Mouse (Mus musculus): ENCODE data around the gene Pea15a. TPM values are rescaled to one million over a fixed set of nuclear protein-coding genes. Genes with fewer than 3 reads are reported as not detected.

The Pea15a gene
- total and polyA plus RNA-seq, 3 experiments: 15.6 to 50.6 (median 23.7) TPM

GRCm38 (mm10) chr1:172207111-172207584 is 544 bp upstream of the Pea15a start (continued):
- TF ChIP-seq JUND (conservative IDR thresholded peaks at IDR 0.05; ENCODE audit: low read depth, low read length) (no peak; the same call in 1 of the 2 replicates), GABPA (IDR thresholded peaks at IDR 0.05; ENCODE audit: insufficient replicate concordance, low read depth, low read length) (no peak)

- peaks cover 16 to 48% of the 10 kb centered on the region in 2 experiments for H3K36me3 ChIP-seq (replicated peaks in 1 of 2; ENCODE audit: control insufficient read depth in 1 of 2, insufficient read depth in 1 of 2, low read length in 1 of 2)
- H3K9me3 ChIP-seq (replicated peaks; ENCODE audit: low read length): no peaks in the 10 kb centered on the region
- peaks cover 16 to 53% of the 10 kb centered on the region in 2 experiments for H3K4me1 ChIP-seq (ENCODE audit: control insufficient read depth in 1 of 2, insufficient read depth in 2 of 2)
- peak overlapping the region; percentile 78 to 90 (median 81) for H3K4me3 ChIP-seq (replicated peaks in 1 of 3; ENCODE audit: low read depth in 2 of 3, low read length in 2 of 3, poor library complexity in 1 of 3)
- H3K79me2 ChIP-seq (replicated peaks; ENCODE audit: control insufficient read depth, extremely low read depth, insufficient read depth, poor library complexity, severe bottlenecking): peaks cover 5% of the 10 kb centered on the region; the same call in 1 of the 2 replicates
- in situ Hi-C loops (cut with MboI; ENCODE audit: low pct_ligation_motif_present, low pct_unique_long_range_greater_than_20kb, low sequenced_read_pairs) (no loop called here), dilution Hi-C loops (cut with MboI; ENCODE audit: extremely low pct_ligation_motif_present, extremely low pct_unique_long_range_greater_than_20kb, low sequenced_read_pairs) (no loop called here)
- peak overlapping the region; percentile 83 for H3K9ac ChIP-seq (ENCODE audit: insufficient read depth, low read depth)
- no peaks in the 10 kb centered on the region for H3K27me3 ChIP-seq (replicated peaks)
- H3K4me2 ChIP-seq (ENCODE audit: insufficient read depth, low read depth, poor library complexity, severe bottlenecking): peak overlapping the region; percentile 79
- TF ChIP-seq ETS1 (conservative IDR thresholded peaks at IDR 0.05; ENCODE audit: low read depth, low read length) (no peak), USF1 (IDR thresholded peaks at IDR 0.05; ENCODE audit: low read depth, low read length) (0 out of 2 replicates have a peak, but pooled peaks have one; percentile 13), USF2 (conservative IDR thresholded peaks at IDR 0.05; ENCODE audit: low read depth, low read length) (peak; percentile 6; the same call in 1 of the 2 replicates), ZNF384 (IDR thresholded peaks at IDR 0.05; ENCODE audit: low read depth, low read length) (peak; percentile 67), NELFE (IDR thresholded peaks at IDR 0.05; ENCODE audit: low read depth, low read length) (no peak), MAX (IDR thresholded peaks at IDR 0.05; ENCODE audit: low read length) (0 out of 2 replicates have a peak, but pooled peaks have one; percentile 30), MXI1 (IDR thresholded peaks at IDR 0.05; ENCODE audit: low read depth, low read length) (peak; percentile 43)
- DNase-seq (ENCODE audit: extremely low read depth): peak; percentile 34
- no peak overlapping the region for H3K27ac ChIP-seq (ENCODE audit: insufficient read depth, low read depth)
These were observed 890 bp downstream of the Pea15a start for GRCm38 (mm10) chr1:172205741-172206087.

- H3K27ac ChIP-seq (ENCODE audit: insufficient read depth, low read depth): no peak overlapping the region
- H3K4me1 ChIP-seq (ENCODE audit: control insufficient read depth in 1 of 2, insufficient read depth in 2 of 2): peaks cover 20 to 58% of the 10 kb centered on the region in 2 experiments
These were observed 1.5 kb downstream of the Pea15a start for GRCm38 (mm10) chr1:172204814-172205740.

More at GRCm38 (mm10) chr1:172204814-172205740, 1.5 kb downstream of the Pea15a start:
- Histone ChIP-seq H3K36me3 (replicated peaks in 1 of 2; ENCODE audit: control insufficient read depth in 1 of 2, insufficient read depth in 1 of 2, low read length in 1 of 2) (peaks cover 18 to 50% of the 10 kb centered on the region in 2 experiments), H3K4me3 (replicated peaks in 1 of 3; ENCODE audit: low read depth in 2 of 3, low read length in 2 of 3, poor library complexity in 1 of 3) (peak overlapping the region in 2 of 3 experiments; percentile 78 to 81), H3K79me2 (replicated peaks; ENCODE audit: control insufficient read depth, extremely low read depth, insufficient read depth, poor library complexity, severe bottlenecking) (peaks cover 5% of the 10 kb centered on the region; the same call in 1 of the 2 replicates), H3K9ac (ENCODE audit: insufficient read depth, low read depth) (peak overlapping the region; percentile 83), H3K9me3 (replicated peaks; ENCODE audit: low read length) (no peaks in the 10 kb centered on the region), H3K4me2 (ENCODE audit: insufficient read depth, low read depth, poor library complexity, severe bottlenecking) (peak overlapping the region; percentile 79), H3K27me3 (replicated peaks) (no peaks in the 10 kb centered on the region)
- TF ChIP-seq GABPA (IDR thresholded peaks at IDR 0.05; ENCODE audit: insufficient replicate concordance, low read depth, low read length) (no peak), EP300 (IDR thresholded peaks at IDR 0.05; ENCODE audit: low read length) (no peak), JUN (IDR thresholded peaks at IDR 0.05; ENCODE audit: insufficient read depth, low read depth, low read length) (no peak), MAZ (IDR thresholded peaks at IDR 0.05; ENCODE audit: low read depth, low read length) (no peak), SIN3A (IDR thresholded peaks at IDR 0.05; ENCODE audit: low read length) (no peak), HCFC1 (IDR thresholded peaks at IDR 0.05; ENCODE audit: low read depth, low read length) (no peak), JUND (conservative IDR thresholded peaks at IDR 0.05; ENCODE audit: low read depth, low read length) (no peak), MAFK (IDR thresholded peaks at IDR 0.05; ENCODE audit: insufficient replicate concordance, low read length) (no peak), USF2 (conservative IDR thresholded peaks at IDR 0.05; ENCODE audit: low read depth, low read length) (no peak)
- dilution Hi-C loops (cut with MboI; ENCODE audit: extremely low pct_ligation_motif_present, extremely low pct_unique_long_range_greater_than_20kb, low sequenced_read_pairs): no loop called here
- DNase-seq (ENCODE audit: extremely low read depth): no peak
- in situ Hi-C loops (cut with MboI; ENCODE audit: low pct_ligation_motif_present, low pct_unique_long_range_greater_than_20kb, low sequenced_read_pairs): no loop called here
